Mouse (Mus musculus): ENCODE results near the gene Tbk1.

Tbk1 gene

GRCm38 (mm10) chr10:121533137-121533872, 53.3 kb downstream of the Tbk1 start:
- DNase-seq = peak; percentile 61

DNA sequence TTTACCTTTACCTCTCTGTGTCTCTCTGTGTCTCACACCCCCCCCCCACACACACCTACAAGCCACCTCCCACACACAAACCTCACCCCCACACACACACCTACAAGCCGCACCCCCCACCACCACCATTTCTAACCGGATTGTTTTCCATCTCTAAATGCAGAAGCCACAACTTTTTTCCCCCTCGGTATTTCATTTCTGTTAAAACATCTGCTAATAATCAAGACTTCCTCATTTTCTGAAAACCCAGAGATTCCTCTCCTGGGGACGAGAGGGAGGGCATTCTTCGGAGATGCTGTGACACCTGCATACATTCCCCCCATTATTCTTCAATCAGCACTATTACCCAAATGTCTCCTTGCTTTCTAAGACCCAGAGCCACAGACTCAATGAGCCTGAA, 55.0 kb downstream of the Tbk1 start:
- DNase-seq = no peak

GRCm38 (mm10) chr10:121530365-121531003, 56.1 kb downstream of the Tbk1 start:
- no peak for DNase-seq

GRCm38 (mm10) chr10:121529261-121529660, 57.3 kb downstream of the Tbk1 start:
- no peak for DNase-seq

DNA sequence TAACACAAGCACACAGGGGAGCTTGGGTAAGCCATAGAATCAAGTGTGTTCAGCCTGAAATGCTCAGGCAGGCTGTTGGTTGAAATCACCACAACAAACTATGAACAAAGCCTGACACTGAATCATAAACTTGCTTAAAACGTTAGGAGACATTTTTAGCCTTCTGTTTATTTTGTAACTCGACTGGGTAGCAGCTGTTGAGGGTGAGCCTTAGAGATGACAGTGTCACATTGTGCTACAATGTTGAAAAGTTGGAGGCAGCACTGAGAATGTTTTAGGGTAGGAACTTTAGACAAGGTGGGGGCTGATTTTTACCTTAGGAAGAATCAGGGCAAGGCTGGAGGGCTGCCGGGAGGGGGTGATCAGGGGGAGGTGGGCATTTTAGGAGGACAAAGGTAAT, 58.1 kb downstream of the Tbk1 start:
- DNase-seq = no peak

DNA sequence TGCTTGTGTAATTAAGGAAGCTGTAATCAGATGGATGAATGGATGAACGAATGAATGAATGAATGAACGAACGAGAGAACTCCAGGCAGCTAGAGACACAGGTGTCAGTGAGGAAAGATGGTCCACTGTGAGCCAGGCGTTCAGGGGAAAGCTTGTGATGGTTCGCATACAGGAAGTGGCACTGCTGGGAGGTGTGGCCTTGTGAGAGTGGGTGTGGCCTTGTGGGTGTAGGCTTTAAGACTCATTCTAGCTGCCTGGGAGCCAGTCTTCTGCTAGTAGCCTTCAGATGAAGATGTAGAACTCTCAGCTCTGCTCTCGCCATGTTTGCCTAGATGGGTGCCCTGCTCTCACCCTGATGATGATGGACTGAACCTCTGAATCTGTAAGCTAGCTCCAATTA, 59.5 kb downstream of the Tbk1 start:
- no peak for DNase-seq

GRCm38 (mm10) chr10:121520923-121521585, 65.5 kb downstream of the Tbk1 start:
- no peak for DNase-seq

GRCm38 (mm10) chr10:121519710-121520109, 66.9 kb downstream of the Tbk1 start:
- no peak for DNase-seq

DNA sequence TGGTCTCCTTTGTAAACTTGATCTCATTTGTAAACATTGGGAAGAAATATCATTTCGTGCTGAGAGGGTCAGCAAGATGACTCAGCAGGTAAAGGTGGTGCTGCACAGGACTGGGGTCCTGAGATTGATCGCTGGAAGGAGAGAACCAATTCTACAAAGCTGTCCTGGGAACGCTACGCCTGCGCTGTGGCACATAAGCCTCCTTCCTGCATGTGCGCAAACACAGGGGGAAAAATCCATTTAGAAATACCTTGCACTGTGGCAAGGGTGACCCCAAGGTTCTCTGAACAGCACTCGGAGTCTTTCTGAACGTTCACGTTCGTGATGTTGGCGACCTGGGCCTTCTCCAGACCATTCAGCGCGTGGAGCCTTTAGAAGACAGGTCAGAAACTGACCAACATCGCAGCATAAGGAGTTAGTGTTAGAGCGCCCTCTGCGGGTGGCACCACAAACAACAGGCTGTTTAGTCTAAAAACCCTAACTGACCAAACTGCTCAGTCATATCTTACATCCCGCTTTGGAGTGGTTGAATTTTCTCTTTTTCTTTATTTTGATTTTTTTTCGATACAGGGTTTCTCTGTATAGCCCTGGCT, 70.5 kb downstream of the Tbk1 start:
- DNase-seq = peak; percentile 93

DNA sequence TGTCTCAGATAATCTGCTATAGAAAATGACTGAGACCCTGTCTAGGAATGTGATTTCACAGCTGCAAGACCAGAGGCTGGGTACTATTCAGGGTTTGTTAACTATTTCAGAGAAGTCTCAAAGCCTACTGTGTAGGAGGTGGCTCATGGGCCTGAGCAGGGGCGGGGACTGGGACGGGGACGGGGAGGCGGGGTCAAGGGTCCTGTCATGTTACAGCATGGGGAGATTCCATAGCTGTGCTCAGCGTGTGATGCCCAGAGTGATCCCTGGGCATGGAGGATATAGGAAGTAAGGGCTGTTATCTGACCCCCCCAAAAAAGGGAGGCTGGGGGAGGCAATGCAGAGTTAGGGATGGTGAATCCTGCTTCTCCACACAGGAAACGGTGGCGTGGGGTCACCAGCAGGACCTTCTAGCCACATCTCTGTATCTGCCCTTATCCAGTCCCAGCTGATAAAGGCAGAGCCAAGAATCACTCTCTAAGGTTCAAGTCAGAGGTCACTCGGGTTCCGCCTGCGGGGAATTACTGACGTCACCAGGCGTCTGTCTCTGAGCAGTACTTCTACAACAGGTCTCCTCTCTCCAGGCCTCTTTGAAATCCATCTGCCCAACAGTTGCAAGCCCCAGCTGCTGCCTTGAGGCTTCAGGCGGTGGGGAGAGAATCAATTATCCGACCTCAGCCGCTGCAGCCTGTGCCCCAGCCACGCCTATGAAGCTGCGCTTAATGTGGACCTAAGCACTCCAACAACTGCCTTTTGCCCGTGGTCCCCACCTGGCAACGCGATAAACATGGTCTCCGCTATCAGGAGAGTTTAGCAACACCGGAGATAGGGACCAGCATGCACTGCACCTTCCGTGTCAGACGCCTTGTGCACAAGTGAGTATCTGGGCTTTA, 76.6 kb downstream of the Tbk1 start:
- no peak for DNase-seq

GRCm38 (mm10) chr10:121507755-121508544, 78.6 kb downstream of the Tbk1 start:
- no peak for DNase-seq

DNA sequence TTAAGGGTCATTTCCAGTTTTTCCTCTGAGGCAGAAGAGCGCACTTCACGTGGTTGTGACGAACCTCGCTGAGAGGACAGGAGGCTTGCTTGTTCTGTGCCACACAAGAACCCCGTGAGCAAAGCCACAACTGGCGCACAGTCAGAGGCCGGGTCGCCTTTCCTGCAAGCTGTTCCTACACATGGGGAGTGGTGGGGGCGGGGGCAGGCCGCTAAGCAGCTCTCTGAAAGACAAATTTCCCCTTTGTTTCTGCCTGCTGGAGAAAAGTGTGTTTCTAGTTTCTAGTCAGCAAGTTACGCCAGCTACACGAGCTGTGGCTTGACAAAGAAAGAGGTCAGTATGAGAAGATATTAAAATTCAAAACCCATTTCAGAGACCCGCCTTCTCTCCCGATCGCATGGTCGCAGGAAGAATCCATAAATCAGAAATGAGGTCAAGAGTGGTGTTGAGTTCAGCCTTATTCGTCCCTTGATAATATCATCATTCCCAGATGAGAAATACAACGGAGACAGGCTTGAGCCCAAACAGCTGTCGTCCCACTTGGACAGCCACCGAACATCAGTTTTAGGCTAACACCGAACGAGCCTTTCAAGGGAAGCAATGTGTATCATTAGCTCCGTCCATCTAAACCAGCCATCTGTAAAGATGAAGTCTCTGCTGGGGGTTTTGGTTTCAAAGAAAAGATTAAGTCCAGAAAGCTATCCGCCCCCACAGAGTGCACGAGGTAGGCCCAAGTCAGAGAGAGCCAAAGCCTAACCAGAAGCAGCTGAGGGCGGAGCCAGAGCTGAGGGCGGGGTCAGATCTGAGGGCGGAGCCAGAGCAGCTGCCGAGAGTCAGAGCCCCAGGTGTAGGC, 79.6 kb downstream of the Tbk1 start:
- DNase-seq = peak; percentile 73

DNA sequence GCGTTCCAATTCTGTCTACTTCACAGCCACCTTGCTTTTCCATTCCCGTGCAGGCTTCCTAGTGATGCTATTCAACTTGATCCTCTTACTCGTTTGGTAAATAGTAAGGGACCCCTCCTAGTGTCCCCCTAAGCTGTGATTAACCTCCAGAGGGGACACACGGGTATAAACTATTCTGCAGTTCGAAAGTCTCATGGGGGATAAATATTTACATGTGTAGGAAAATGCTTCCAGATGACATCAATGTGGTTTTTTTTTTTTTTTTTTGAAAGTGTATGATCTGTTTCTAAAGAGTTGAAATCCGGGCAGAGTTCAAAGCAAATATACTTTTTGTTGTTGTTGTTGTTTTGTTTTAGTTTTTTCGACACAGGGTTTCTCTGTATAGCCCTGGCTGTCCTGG, 80.7 kb downstream of the Tbk1 start:
- DNase-seq = no peak

GRCm38 (mm10) chr10:121504973-121505911, 81.3 kb downstream of the Tbk1 start:
- peak; percentile 80 for DNase-seq

- no peak for DNase-seq
These were observed 85.4 kb downstream of the Tbk1 start for GRCm38 (mm10) chr10:121501160-121501559.

- DNase-seq = peak; percentile 23
These were observed 86.6 kb downstream of the Tbk1 start for GRCm38 (mm10) chr10:121500034-121500433.

GRCm38 (mm10) chr10:121499063-121499462, 87.5 kb downstream of the Tbk1 start:
- no peak for DNase-seq

GRCm38 (mm10) chr10:121498481-121498904, 88.1 kb downstream of the Tbk1 start:
- DNase-seq = peak; percentile 69

GRCm38 (mm10) chr10:121497968-121498367, 88.6 kb downstream of the Tbk1 start:
- DNase-seq = peak; percentile 52

DNA sequence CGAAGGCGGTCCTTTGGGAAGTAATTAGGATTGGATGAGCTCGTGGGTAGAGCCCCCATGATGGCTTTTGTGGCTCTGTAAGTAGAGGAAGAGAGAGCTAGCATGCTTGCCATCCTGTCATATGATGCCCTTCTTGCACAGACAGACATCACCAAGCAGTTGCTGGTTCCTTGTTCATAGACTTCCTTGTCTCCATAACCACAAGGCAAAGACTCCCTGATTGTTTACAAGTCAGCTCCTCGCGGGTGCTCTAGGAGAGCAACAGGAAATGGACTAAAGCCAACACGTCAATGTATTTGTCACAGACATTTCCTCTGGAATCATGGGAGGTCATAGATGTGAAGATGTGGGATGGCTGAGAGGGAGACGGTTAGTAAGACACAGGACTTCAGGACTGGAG, 90.0 kb downstream of the Tbk1 start:
- DNase-seq = no peak

All from lung, postnatal 14 days (tissue).